Mouse (Mus musculus): Measurements from ENCODE around the gene Sclt1. TPM values are rescaled to one million over a fixed set of nuclear protein-coding genes. Genes with fewer than 3 reads are reported as not detected.
"Not testable (repeated sequence)": the region's sequence is repeated elsewhere in the genome, so short reads cannot be mapped to it uniquely, and the experiment has no call there.

Sclt1 gene
- 27.6 and 33.0 TPM in 2 replicates for polyA plus RNA-seq (2014; fragmentation: Nextera tagmentation; extraction: Ambion mirVana)

DNA sequence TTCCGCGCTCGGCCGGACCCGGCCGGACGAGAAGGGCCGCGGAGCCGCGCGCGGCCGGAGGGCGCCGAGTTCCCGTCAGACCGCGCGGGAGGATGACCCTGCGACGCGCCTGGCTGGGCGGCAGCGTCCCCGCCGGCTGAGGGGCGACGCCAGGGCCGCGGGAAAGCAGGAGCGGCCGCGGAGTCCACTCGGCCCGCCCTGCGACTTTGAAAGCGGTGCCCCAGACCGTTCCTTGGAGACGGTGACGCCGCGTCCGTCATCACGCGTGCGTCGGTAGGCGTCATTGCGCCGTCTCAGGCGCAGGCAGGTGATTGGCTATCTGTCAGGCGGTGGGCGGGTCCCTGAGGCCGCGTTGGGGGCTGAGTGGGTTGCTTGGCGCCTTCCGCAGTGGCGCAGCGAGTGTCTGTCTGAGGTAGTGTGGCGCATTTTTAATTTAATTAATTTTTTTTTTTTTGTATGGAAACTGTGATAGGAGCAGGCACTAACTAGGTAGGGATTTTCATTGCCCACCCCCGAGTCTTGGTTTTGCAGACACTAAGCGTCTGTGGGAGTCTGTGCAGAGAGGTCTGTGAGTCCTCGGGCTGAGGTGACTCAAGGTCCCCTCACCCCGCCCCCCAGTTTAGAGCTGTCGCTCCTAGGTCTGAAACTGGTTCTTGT lies at the start of gene Sclt1, which contains the start of gene D3Ertd751e:
Gene Sclt1, minus strand, starts transcription at position 237 of the 657 bp plus-strand sequence.
Gene D3Ertd751e, plus strand, starts transcription at position 334 of the 657 bp plus-strand sequence.
- peak within 1 kb of the TSS; percentile 91 for H3K27ac ChIP-seq (ENCODE audit: low read depth, low read length)
- no peaks in the 10 kb centered on the region for H3K9me3 ChIP-seq (ENCODE audit: control insufficient read depth, low read length)
- H3K4me3 ChIP-seq (ENCODE audit: low read depth, low read length): peak within 1 kb of the TSS; percentile 68
- ATAC-seq (replicated peaks; ENCODE audit: low FRiP score) (peak; percentile 100), DNase-seq (ENCODE audit: low spot score) (peak; percentile 98)
- peaks cover 2% of the 10 kb centered on the region; the same call in 1 of the 2 replicates for H3K4me1 ChIP-seq (replicated peaks; ENCODE audit: control insufficient read depth, insufficient read depth, low read length)
- H3K4me2 ChIP-seq (ENCODE audit: low read depth, low read length, severe bottlenecking): peak within 1 kb of the TSS; percentile 64
- H3K36me3 ChIP-seq (ENCODE audit: control insufficient read depth, insufficient read depth, low read length): no peaks in the 10 kb centered on the region
- H3K27me3 ChIP-seq (ENCODE audit: control insufficient read depth, insufficient read depth, low read length): no peaks in the 10 kb centered on the region
- WGBS: under 1% methylated on average over 64 of the region's 66 CpGs
- peak within 1 kb of the TSS; percentile 84 for H3K9ac ChIP-seq (ENCODE audit: low read length)

DNA sequence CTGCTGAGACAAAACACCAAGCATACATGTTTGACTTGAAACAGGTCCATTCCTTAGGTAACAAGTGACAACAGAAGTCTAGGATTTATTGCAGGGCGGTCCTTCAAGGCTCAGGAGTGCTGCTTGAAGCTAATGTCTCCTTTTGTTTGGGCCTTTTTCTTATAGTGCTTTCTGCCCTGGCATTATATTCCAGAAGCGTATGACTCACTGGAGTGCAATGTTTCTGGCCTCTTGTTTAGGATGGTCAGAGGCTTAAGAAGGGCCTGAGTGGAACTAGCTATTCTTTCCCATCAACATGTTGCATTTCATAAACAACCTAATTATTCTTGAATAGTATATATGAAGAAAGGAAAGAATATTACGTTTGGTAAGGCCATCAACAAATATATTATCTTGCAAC lies 19.8 kb upstream of the Sclt1 start:
- no peak for DNase-seq (ENCODE audit: low spot score)
- no peaks in the 10 kb centered on the region for H3K4me1 ChIP-seq (replicated peaks; ENCODE audit: control insufficient read depth, insufficient read depth, low read length)
- no peaks in the 10 kb centered on the region for H3K36me3 ChIP-seq (ENCODE audit: control insufficient read depth, insufficient read depth, low read length)
- no peak overlapping the region for H3K9ac ChIP-seq (ENCODE audit: low read length)
- no peak overlapping the region for H3K27ac ChIP-seq (ENCODE audit: low read depth, low read length)
- no peak overlapping the region for H3K4me3 ChIP-seq (ENCODE audit: low read depth, low read length)
- H3K9me3 ChIP-seq (ENCODE audit: control insufficient read depth, low read length): no peaks in the 10 kb centered on the region
- no peak for ATAC-seq (replicated peaks; ENCODE audit: low FRiP score)
- H3K27me3 ChIP-seq (ENCODE audit: control insufficient read depth, insufficient read depth, low read length): no peaks in the 10 kb centered on the region
- WGBS: 87% methylated on average over 3 of the region's 3 CpGs
- no peak overlapping the region for H3K4me2 ChIP-seq (ENCODE audit: low read depth, low read length, severe bottlenecking)

DNA sequence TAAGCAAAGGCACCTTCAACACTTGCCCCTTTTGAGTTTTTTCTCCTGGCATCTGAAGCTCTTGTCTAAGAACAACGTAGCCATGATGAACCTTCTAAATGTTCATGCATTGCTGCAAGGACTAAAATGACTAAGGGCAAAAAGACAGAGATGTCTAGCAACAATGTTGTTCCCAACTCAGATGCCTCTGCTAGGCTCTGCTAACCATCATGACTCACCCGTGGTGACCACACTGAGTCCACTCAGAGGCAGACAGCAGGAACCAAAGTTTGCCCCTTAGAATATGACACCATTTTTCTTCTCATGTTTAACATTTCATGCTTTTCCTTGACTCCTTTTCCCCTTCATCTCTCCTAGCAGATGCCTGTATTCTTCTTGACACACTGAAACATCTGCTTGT lies 12.2 kb upstream of the Sclt1 start:
- H3K36me3 ChIP-seq (ENCODE audit: control insufficient read depth, insufficient read depth, low read length): no peaks in the 10 kb centered on the region
- H3K27ac ChIP-seq (ENCODE audit: low read depth, low read length): no peak overlapping the region
- WGBS: 95% methylated on average over 2 of the region's 2 CpGs
- ATAC-seq (replicated peaks; ENCODE audit: low FRiP score) (no peak), DNase-seq (ENCODE audit: low spot score) (no peak)
- no peaks in the 10 kb centered on the region for H3K4me1 ChIP-seq (replicated peaks; ENCODE audit: control insufficient read depth, insufficient read depth, low read length)
- no peak overlapping the region for H3K4me2 ChIP-seq (ENCODE audit: low read depth, low read length, severe bottlenecking)
- H3K4me3 ChIP-seq (ENCODE audit: low read depth, low read length): no peak overlapping the region
- no peaks in the 10 kb centered on the region for H3K27me3 ChIP-seq (ENCODE audit: control insufficient read depth, insufficient read depth, low read length)
- H3K9me3 ChIP-seq (ENCODE audit: control insufficient read depth, low read length): no peaks in the 10 kb centered on the region
- H3K9ac ChIP-seq (ENCODE audit: low read length): no peak overlapping the region

GRCm38 (mm10) chr3:41743436-41743835 lies 1.1 kb upstream of the Sclt1 start:
- peak overlapping the region; percentile 68 for H3K4me3 ChIP-seq (ENCODE audit: low read depth, low read length)
- H3K4me2 ChIP-seq (ENCODE audit: low read depth, low read length, severe bottlenecking): peak overlapping the region; percentile 64; the same call in 1 of the 2 replicates
- no peak overlapping the region for H3K27ac ChIP-seq (ENCODE audit: low read depth, low read length)
- DNase-seq (ENCODE audit: low spot score): no peak
- 55% methylated on average over 6 of the region's 6 CpGs for WGBS
- ATAC-seq (replicated peaks; ENCODE audit: low FRiP score): no peak
- no peaks in the 10 kb centered on the region for H3K9me3 ChIP-seq (ENCODE audit: control insufficient read depth, low read length)
- no peaks in the 10 kb centered on the region for H3K36me3 ChIP-seq (ENCODE audit: control insufficient read depth, insufficient read depth, low read length)
- H3K4me1 ChIP-seq (replicated peaks; ENCODE audit: control insufficient read depth, insufficient read depth, low read length): peaks cover 2% of the 10 kb centered on the region; the same call in 1 of the 2 replicates
- H3K27me3 ChIP-seq (ENCODE audit: control insufficient read depth, insufficient read depth, low read length): no peaks in the 10 kb centered on the region
- H3K9ac ChIP-seq (ENCODE audit: low read length): peak overlapping the region; percentile 27; the same call in 1 of the 2 replicates

DNA sequence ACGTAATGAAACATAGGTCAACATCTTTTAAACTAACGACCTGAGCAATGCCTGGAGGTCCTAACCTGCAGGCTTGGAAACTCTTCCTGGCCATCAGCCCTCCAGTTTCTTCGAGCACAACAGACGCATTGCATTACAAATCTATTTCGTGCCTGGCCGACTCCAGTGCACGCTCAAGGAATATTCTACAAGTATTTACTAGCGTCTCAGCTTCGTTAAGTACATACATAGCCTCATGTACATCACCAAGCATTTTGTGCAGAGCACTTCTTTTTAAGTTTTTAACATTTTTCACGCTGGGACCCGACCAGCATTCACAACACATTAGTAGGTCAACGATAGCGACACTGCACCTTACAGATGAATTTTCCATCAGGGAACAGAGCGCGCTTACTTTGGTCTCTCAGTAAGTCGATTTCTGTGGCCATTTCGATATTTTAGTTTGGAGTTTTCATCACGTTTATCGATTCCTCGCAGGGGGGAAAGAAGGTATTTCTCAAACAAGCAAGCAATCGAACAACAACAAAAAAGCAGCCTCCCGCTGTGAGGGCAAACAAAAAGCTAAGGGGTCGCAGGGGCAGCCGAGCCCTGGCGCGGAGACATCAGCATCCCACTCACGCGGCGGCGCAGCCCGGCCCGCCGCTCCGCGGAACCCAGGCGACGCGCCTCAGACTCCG lies 575 bp downstream of the Sclt1 start:
- H3K9me3 ChIP-seq (ENCODE audit: control insufficient read depth, low read length): no peaks in the 10 kb centered on the region
- H3K27ac ChIP-seq (ENCODE audit: low read depth, low read length): peak overlapping the region; percentile 91
- H3K4me1 ChIP-seq (replicated peaks; ENCODE audit: control insufficient read depth, insufficient read depth, low read length): peaks cover 2% of the 10 kb centered on the region; the same call in 1 of the 2 replicates
- under 1% methylated on average over 39 of the region's 39 CpGs for WGBS
- DNase-seq (ENCODE audit: low spot score) (peak; percentile 55), ATAC-seq (replicated peaks; ENCODE audit: low FRiP score) (peak; percentile 82; the same call in 1 of the 2 replicates)
- peak overlapping the region; percentile 84 for H3K9ac ChIP-seq (ENCODE audit: low read length)
- no peaks in the 10 kb centered on the region for H3K27me3 ChIP-seq (ENCODE audit: control insufficient read depth, insufficient read depth, low read length)
- H3K36me3 ChIP-seq (ENCODE audit: control insufficient read depth, insufficient read depth, low read length): no peaks in the 10 kb centered on the region
- H3K4me2 ChIP-seq (ENCODE audit: low read depth, low read length, severe bottlenecking): peak overlapping the region; percentile 56
- peak overlapping the region; percentile 68 for H3K4me3 ChIP-seq (ENCODE audit: low read depth, low read length)

DNA sequence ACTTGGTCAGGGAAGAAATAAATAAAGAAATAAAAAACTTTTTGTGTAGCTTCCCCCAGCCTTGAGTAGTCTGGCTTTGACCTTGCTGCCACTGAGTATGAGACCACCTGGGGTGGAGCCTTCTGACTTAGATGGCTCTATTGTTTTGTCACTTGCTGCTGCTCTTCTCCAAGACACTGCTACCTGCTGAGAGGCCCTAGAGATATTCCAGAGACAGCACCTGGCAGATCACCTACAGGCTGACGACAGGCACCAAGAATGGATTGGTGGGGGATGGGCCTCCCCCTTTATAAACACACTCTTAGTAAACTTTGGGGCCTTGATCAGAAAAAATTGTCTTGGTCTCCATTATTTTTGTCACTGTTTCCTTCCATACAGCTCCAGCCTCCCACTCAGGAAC lies 46.6 kb downstream of the Sclt1 start:
- Histone ChIP-seq H3K9ac (ENCODE audit: low read length) (no peak overlapping the region), H3K27ac (ENCODE audit: low read depth, low read length) (no peak overlapping the region), H3K4me2 (ENCODE audit: low read depth, low read length, severe bottlenecking) (no peak overlapping the region), H3K27me3 (ENCODE audit: control insufficient read depth, insufficient read depth, low read length) (no peaks in the 10 kb centered on the region), H3K4me3 (ENCODE audit: low read depth, low read length) (no peak overlapping the region), H3K36me3 (ENCODE audit: control insufficient read depth, insufficient read depth, low read length) (no peaks in the 10 kb centered on the region), H3K9me3 (ENCODE audit: control insufficient read depth, low read length) (no peaks in the 10 kb centered on the region), H3K4me1 (replicated peaks; ENCODE audit: control insufficient read depth, insufficient read depth, low read length) (no peaks in the 10 kb centered on the region)
- no peak for ATAC-seq (replicated peaks; ENCODE audit: low FRiP score)
- 86% methylated on average over 1 of the region's 1 CpGs for WGBS
- no peak for DNase-seq (ENCODE audit: low spot score)

DNA sequence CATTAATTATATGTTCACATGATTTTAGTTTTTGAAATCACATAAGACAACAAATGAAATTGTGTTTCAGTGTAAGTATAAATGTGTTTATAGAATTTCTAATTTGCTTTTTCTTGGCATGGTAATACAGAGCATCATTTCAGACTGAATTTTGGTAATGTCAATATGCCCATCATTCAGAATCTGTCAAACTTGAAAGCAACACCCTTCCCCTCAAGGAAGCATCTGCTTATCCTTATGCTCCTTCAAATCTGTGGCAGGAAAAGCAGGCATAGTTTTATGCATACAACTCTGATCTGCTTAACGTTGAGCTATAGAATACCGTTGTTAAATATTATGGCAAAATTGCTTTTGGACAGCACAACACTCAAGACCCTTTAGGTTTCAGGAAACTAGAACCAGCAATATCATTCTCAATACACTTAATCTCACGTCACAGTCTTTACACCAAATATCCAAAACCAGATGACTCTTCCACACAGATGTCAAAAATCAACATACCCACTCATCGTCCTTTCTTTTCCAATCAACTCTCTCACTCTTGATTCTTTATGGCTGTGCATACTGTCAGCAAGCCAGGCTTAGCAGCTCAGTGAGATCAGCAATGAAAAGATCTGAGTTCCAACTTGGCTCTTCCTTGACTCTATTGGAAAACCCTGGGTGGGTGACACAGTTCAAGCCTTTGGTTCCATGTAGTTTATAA lies 49.7 kb downstream of the Sclt1 start:
- Histone ChIP-seq H3K9me3 (ENCODE audit: control insufficient read depth, low read length) (no peaks in the 10 kb centered on the region), H3K4me1 (replicated peaks; ENCODE audit: control insufficient read depth, insufficient read depth, low read length) (no peaks in the 10 kb centered on the region), H3K4me2 (ENCODE audit: low read depth, low read length, severe bottlenecking) (no peak overlapping the region), H3K27me3 (ENCODE audit: control insufficient read depth, insufficient read depth, low read length) (no peaks in the 10 kb centered on the region), H3K4me3 (ENCODE audit: low read depth, low read length) (no peak overlapping the region), H3K36me3 (ENCODE audit: control insufficient read depth, insufficient read depth, low read length) (no peaks in the 10 kb centered on the region), H3K27ac (ENCODE audit: low read depth, low read length) (no peak overlapping the region), H3K9ac (ENCODE audit: low read length) (no peak overlapping the region)
- no peak for ATAC-seq (replicated peaks; ENCODE audit: low FRiP score)
- 91% methylated on average over 4 of the region's 4 CpGs for WGBS
- no peak for DNase-seq (ENCODE audit: low spot score)

DNA sequence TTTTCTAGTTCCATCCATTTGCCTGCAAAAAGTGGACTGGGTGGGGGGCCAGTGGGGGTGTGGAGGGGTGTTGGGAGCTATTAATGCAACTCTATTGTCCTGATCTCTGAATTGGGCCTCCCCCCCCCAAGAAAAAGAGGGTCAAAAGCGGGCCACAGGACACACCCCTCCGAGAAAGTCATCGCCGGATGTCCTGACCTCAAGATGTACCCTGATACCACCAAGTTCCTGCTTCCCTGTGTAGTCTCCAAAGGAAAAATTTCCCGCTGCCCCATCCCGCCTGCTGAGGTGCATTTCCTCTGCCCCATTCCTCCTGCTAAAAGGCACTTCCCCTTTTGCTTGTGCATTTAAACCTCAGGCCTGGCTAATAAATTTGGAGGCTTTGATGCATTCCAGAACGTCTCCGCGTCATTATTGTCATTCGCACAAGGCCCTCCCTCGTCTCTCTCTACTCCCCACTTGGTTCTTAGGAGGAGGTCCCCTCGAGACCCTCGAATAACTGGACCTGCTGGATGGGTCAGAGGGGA lies 52.1 kb downstream of the Sclt1 start:
- not testable (repeated sequence) for ATAC-seq (replicated peaks; ENCODE audit: low FRiP score); H3K9me3 ChIP-seq (ENCODE audit: control insufficient read depth, low read length); H3K4me3 ChIP-seq (ENCODE audit: low read depth, low read length); H3K27ac ChIP-seq (ENCODE audit: low read depth, low read length); DNase-seq (ENCODE audit: low spot score); H3K27me3 ChIP-seq (ENCODE audit: control insufficient read depth, insufficient read depth, low read length); H3K4me1 ChIP-seq (replicated peaks; ENCODE audit: control insufficient read depth, insufficient read depth, low read length); H3K9ac ChIP-seq (ENCODE audit: low read length); H3K36me3 ChIP-seq (ENCODE audit: control insufficient read depth, insufficient read depth, low read length); H3K4me2 ChIP-seq (ENCODE audit: low read depth, low read length, severe bottlenecking)
- 90% methylated on average over 13 of the region's 13 CpGs for WGBS

All from forebrain, embryonic 11.5 days (tissue).